Mouse (Mus musculus) forebrain, postnatal 0 days (tissue): ENCODE results near the gene Farp1. TPM values are rescaled to one million over a fixed set of nuclear protein-coding genes. Genes with fewer than 3 reads are reported as not detected.

Experiments used
- ATAC-seq: fragments of 200-750 bp; cut with Nextera tagmentation; 2 replicates; pipeline ENCODE4 v1.8.0; 2017; ENCODE audit warnings: mild to moderate bottlenecking, moderate library complexity
- DNase-seq: peaks from one replicate; pipeline ENCODE4 v3.0.0-alpha.2; 2015
- H3K27ac ChIP-seq: fragments of 300-500 bp; sonication (generic); 2 replicates; pipeline ENCODE4 v1.5.1; 2014; ENCODE audit warnings: low read depth, mild to moderate bottlenecking, antibody characterized with exemption, low read length, moderate library complexity, mixed read lengths
- H3K27me3 ChIP-seq: fragments of 300-500 bp; sonication (generic); 2 replicates; pipeline ENCODE4 v1.6.1; 2014; ENCODE audit warnings: mild to moderate bottlenecking, low read length, mixed read lengths; ENCODE audit not compliant: insufficient read depth
- H3K36me3 ChIP-seq: fragments of 300-500 bp; sonication (generic); 2 replicates; pipeline ENCODE4 v1.6.1; 2014; ENCODE audit warnings: mild to moderate bottlenecking, moderate library complexity; ENCODE audit not compliant: insufficient read depth
- H3K4me1 ChIP-seq: fragments of 300-500 bp; sonication (generic); 2 replicates; pipeline ENCODE4 v1.6.1; 2014; ENCODE audit warnings: antibody characterized with exemption; ENCODE audit not compliant: insufficient read depth
- H3K4me2 ChIP-seq: fragments of 300-500 bp; sonication (generic); 2 replicates; pipeline ENCODE4 v1.6.1; 2014; ENCODE audit warnings: low read depth, mild to moderate bottlenecking, moderate library complexity
- H3K4me3 ChIP-seq: fragments of 300-500 bp; sonication (generic); 2 replicates; pipeline ENCODE4 v1.5.1; 2014; ENCODE audit warnings: low read depth, low read length, mixed read lengths
- H3K9ac ChIP-seq: fragments of 300-500 bp; sonication (generic); 2 replicates; pipeline ENCODE4 v1.6.1; 2014; ENCODE audit warnings: mild to moderate bottlenecking
- H3K9me3 ChIP-seq: fragments of 300-500 bp; sonication (generic); 2 replicates; pipeline ENCODE4 v1.6.1; 2016; ENCODE audit warnings: low read length
- CTCF ChIP-seq: sonication (generic); IDR thresholded peaks from 2 replicates; pipeline ENCODE4 v1.5.1; 2016; ENCODE audit warnings: antibody characterized with exemption, control low read depth, low read depth
- WGBS: fragments of 180-500 bp; shearing (Covaris S2); extraction: QIAGEN DNeasy Blood & Tissue Kit; methylation state at CpG from one replicate; pipeline ENCODE4 v1.1.7; 2014; 5-methylcytosine and 5-hydroxymethylcytosine counted together
- polyA plus RNA-seq: library from polyadenylated mRNA; unstranded; fragments of >200 nt; fragmentation: Nextera tagmentation; extraction: Ambion mirVana; gene quantifications from 2 replicates; pipeline ENCODE4 v1.2.1, GENCODE M21; 2015
- total RNA-seq: library from RNA; depleted of rRNA; stranded (reverse); fragments of >200 nt; gene quantifications from 2 replicates; pipeline ENCODE4 v1.2.3, GENCODE M21; 2014

The Farp1 gene
- total and polyA plus RNA-seq, 2 experiments from 2014 or later: 48.3 to 120 TPM

GRCm38 (mm10) chr14:121264453-121264852, 229.5 kb downstream of the Farp1 start:
- Histone ChIP-seq H3K4me1 (no peaks in the 10 kb centered on the region), H3K9me3 (no peaks in the 10 kb centered on the region), H3K27ac (no peak overlapping the region), H3K9ac (no peak overlapping the region), H3K36me3 (peaks cover 53% of the 10 kb centered on the region), H3K4me2 (no peak overlapping the region), H3K4me3 (no peak overlapping the region), H3K27me3 (no peaks in the 10 kb centered on the region)
- no peak for ATAC-seq
- no peak for DNase-seq
- no peak for TF ChIP-seq CTCF
- 79% methylated on average over 6 of the region's 6 CpGs for WGBS

- 84% methylated on average over 8 of the region's 8 CpGs for WGBS
- DNase-seq (no peak), ATAC-seq (no peak)
- Histone ChIP-seq H3K27me3 (no peaks in the 10 kb centered on the region), H3K4me3 (no peak overlapping the region), H3K4me1 (no peaks in the 10 kb centered on the region), H3K4me2 (no peak overlapping the region), H3K9ac (no peak overlapping the region), H3K27ac (no peak overlapping the region), H3K36me3 (peaks cover 66% of the 10 kb centered on the region), H3K9me3 (no peaks in the 10 kb centered on the region)
- no peak for TF ChIP-seq CTCF
Measured at GRCm38 (mm10) chr14:121267801-121268200, 232.8 kb downstream of the Farp1 start.

GRCm38 (mm10) chr14:121270490-121270889, 235.5 kb downstream of the Farp1 start:
- Histone ChIP-seq H3K4me1 (no peaks in the 10 kb centered on the region), H3K4me3 (no peak overlapping the region), H3K27me3 (no peaks in the 10 kb centered on the region), H3K9ac (no peak overlapping the region), H3K4me2 (no peak overlapping the region), H3K36me3 (peaks cover 79% of the 10 kb centered on the region), H3K9me3 (no peaks in the 10 kb centered on the region), H3K27ac (no peak overlapping the region)
- DNase-seq: no peak
- no peak for TF ChIP-seq CTCF
- peak; percentile 47; the same call in 1 of the 2 replicates for ATAC-seq
- 79% methylated on average over 6 of the region's 6 CpGs for WGBS

- 72% methylated on average over 12 of the region's 12 CpGs for WGBS
- Histone ChIP-seq H3K4me2 (no peak overlapping the region), H3K27me3 (no peaks in the 10 kb centered on the region), H3K27ac (no peak overlapping the region), H3K4me1 (no peaks in the 10 kb centered on the region), H3K4me3 (no peak overlapping the region), H3K9me3 (no peaks in the 10 kb centered on the region), H3K9ac (no peak overlapping the region), H3K36me3 (peaks cover 82% of the 10 kb centered on the region)
- no peak for TF ChIP-seq CTCF
- no peak for DNase-seq
- no peak for ATAC-seq
Measured at GRCm38 (mm10) chr14:121274985-121275384, 240.0 kb downstream of the Farp1 start.

GRCm38 (mm10) chr14:121276016-121276415, 241.0 kb downstream of the Farp1 start:
- Histone ChIP-seq H3K4me2 (no peak overlapping the region), H3K4me3 (no peak overlapping the region), H3K27ac (no peak overlapping the region), H3K27me3 (no peaks in the 10 kb centered on the region), H3K36me3 (peaks cover 83% of the 10 kb centered on the region), H3K9me3 (no peaks in the 10 kb centered on the region), H3K4me1 (no peaks in the 10 kb centered on the region), H3K9ac (no peak overlapping the region)
- 75% methylated on average over 10 of the region's 10 CpGs for WGBS
- DNase-seq: no peak
- TF ChIP-seq CTCF: no peak
- ATAC-seq: no peak

- Histone ChIP-seq H3K36me3 (peaks cover 84% of the 10 kb centered on the region), H3K4me3 (no peak overlapping the region), H3K27me3 (no peaks in the 10 kb centered on the region), H3K4me1 (no peaks in the 10 kb centered on the region), H3K27ac (no peak overlapping the region), H3K9me3 (no peaks in the 10 kb centered on the region), H3K4me2 (no peak overlapping the region), H3K9ac (no peak overlapping the region)
- peak; percentile 90 for DNase-seq
- TF ChIP-seq CTCF: peak; percentile 98
- ATAC-seq: peak; percentile 86
- WGBS: 24% methylated on average over 6 of the region's 6 CpGs
Measured at GRCm38 (mm10) chr14:121279106-121279505, 244.1 kb downstream of the Farp1 start.

- no peak overlapping the region for H3K4me2 ChIP-seq
- H3K9ac ChIP-seq: no peak overlapping the region
- no peak for TF ChIP-seq CTCF
- DNase-seq: no peak
- H3K9me3 ChIP-seq: no peaks in the 10 kb centered on the region
- H3K4me1 ChIP-seq: no peaks in the 10 kb centered on the region
- peaks cover 73% of the 10 kb centered on the region for H3K36me3 ChIP-seq
- H3K27me3 ChIP-seq: no peaks in the 10 kb centered on the region
- no peak overlapping the region for H3K27ac ChIP-seq
- 73% methylated on average over 16 of the region's 16 CpGs for WGBS
- no peak overlapping the region for H3K4me3 ChIP-seq
- no peak for ATAC-seq
Measured at GRCm38 (mm10) chr14:121280601-121281335, 245.8 kb downstream of the Farp1 start.
